Mouse (Mus musculus): ENCODE results near the gene Arhgef10l. TPM values are rescaled to one million over a fixed set of nuclear protein-coding genes. Genes with fewer than 3 reads are reported as not detected.

Arhgef10l gene
- polyA plus RNA-seq, 1 experiment from 2014 or later = 15.0 TPM

- Histone ChIP-seq H3K27ac (ENCODE audit: low read depth, low read length) (no peak overlapping the region), H3K4me1 (ENCODE audit: control insufficient read depth, insufficient read depth, low read length) (peaks cover 16% of the 10 kb centered on the region), H3K9me3 (replicated peaks; ENCODE audit: control insufficient read depth, low read length) (no peaks in the 10 kb centered on the region), H3K9ac (ENCODE audit: low read length) (no peak overlapping the region), H3K4me2 (ENCODE audit: low read length) (no peak overlapping the region), H3K4me3 (ENCODE audit: low read depth, low read length) (no peak overlapping the region), H3K36me3 (ENCODE audit: control insufficient read depth, insufficient read depth, low read length) (no peaks in the 10 kb centered on the region), H3K27me3 (replicated peaks; ENCODE audit: control insufficient read depth, insufficient read depth, low read length) (no peaks in the 10 kb centered on the region)
- ATAC-seq (no peak), DNase-seq (ENCODE audit: low spot score) (no peak)
- 74% methylated on average over 8 of the region's 8 CpGs for WGBS
Measured at GRCm38 (mm10) chr4:140654798-140655197, 11.0 kb downstream of the Arhgef10l start.

- no peak for DNase-seq (ENCODE audit: low spot score)
- H3K36me3 ChIP-seq (ENCODE audit: control insufficient read depth, insufficient read depth, low read length) = no peaks in the 10 kb centered on the region
- no peak overlapping the region for H3K9ac ChIP-seq (ENCODE audit: low read length)
- no peak for ATAC-seq
- no peak overlapping the region for H3K27ac ChIP-seq (ENCODE audit: low read depth, low read length)
- 50% methylated on average over 14 of the region's 14 CpGs for WGBS
- no peaks in the 10 kb centered on the region for H3K9me3 ChIP-seq (replicated peaks; ENCODE audit: control insufficient read depth, low read length)
- H3K4me3 ChIP-seq (ENCODE audit: low read depth, low read length) = no peak overlapping the region
- H3K4me1 ChIP-seq (ENCODE audit: control insufficient read depth, insufficient read depth, low read length) = peaks cover 23% of the 10 kb centered on the region
- no peak overlapping the region for H3K4me2 ChIP-seq (ENCODE audit: low read length)
- H3K27me3 ChIP-seq (replicated peaks; ENCODE audit: control insufficient read depth, insufficient read depth, low read length) = no peaks in the 10 kb centered on the region
Measured at GRCm38 (mm10) chr4:140653835-140654583, 11.8 kb downstream of the Arhgef10l start.

GRCm38 (mm10) chr4:140649731-140650130 lies 16.1 kb downstream of the Arhgef10l start:
- no peak overlapping the region; the same call in 1 of the 2 replicates for H3K9ac ChIP-seq (ENCODE audit: low read length)

GRCm38 (mm10) chr4:140649207-140649591 lies 16.6 kb downstream of the Arhgef10l start:
- H3K36me3 ChIP-seq (ENCODE audit: control insufficient read depth, insufficient read depth, low read length) = peaks cover 11% of the 10 kb centered on the region
- peak overlapping the region; percentile 63 for H3K4me3 ChIP-seq (ENCODE audit: low read depth, low read length)
- no peaks in the 10 kb centered on the region for H3K9me3 ChIP-seq (replicated peaks; ENCODE audit: control insufficient read depth, low read length)
- H3K4me1 ChIP-seq (ENCODE audit: control insufficient read depth, insufficient read depth, low read length) = peaks cover 23% of the 10 kb centered on the region
- H3K27me3 ChIP-seq (replicated peaks; ENCODE audit: control insufficient read depth, insufficient read depth, low read length) = no peaks in the 10 kb centered on the region
- peak overlapping the region; percentile 96 for H3K27ac ChIP-seq (ENCODE audit: low read depth, low read length)
- H3K4me2 ChIP-seq (ENCODE audit: low read length) = peak overlapping the region; percentile 75
- ATAC-seq (peak; percentile 45), DNase-seq (ENCODE audit: low spot score) (peak; percentile 68)
- WGBS = 8% methylated on average over 9 of the region's 9 CpGs
- peak overlapping the region; percentile 96 for H3K9ac ChIP-seq (ENCODE audit: low read length)

More at GRCm38 (mm10) chr4:140649731-140650130, 16.1 kb downstream of the Arhgef10l start:
- no peak for DNase-seq (ENCODE audit: low spot score)
- 42% methylated on average over 1 of the region's 1 CpGs for WGBS
- H3K4me1 ChIP-seq (ENCODE audit: control insufficient read depth, insufficient read depth, low read length) = peaks cover 20% of the 10 kb centered on the region
- peak overlapping the region; percentile 75 for H3K4me2 ChIP-seq (ENCODE audit: low read length)
- H3K27me3 ChIP-seq (replicated peaks; ENCODE audit: control insufficient read depth, insufficient read depth, low read length) = no peaks in the 10 kb centered on the region
- H3K27ac ChIP-seq (ENCODE audit: low read depth, low read length) = no peak overlapping the region
- ATAC-seq = 0 out of 2 replicates have a peak, but pooled peaks have one; percentile 1
- H3K9me3 ChIP-seq (replicated peaks; ENCODE audit: control insufficient read depth, low read length) = no peaks in the 10 kb centered on the region
- no peak overlapping the region for H3K4me3 ChIP-seq (ENCODE audit: low read depth, low read length)
- peaks cover 11% of the 10 kb centered on the region for H3K36me3 ChIP-seq (ENCODE audit: control insufficient read depth, insufficient read depth, low read length)

GRCm38 (mm10) chr4:140648443-140649206 lies 17.2 kb downstream of the Arhgef10l start:
- Histone ChIP-seq H3K27ac (ENCODE audit: low read depth, low read length) (peak overlapping the region; percentile 96), H3K36me3 (ENCODE audit: control insufficient read depth, insufficient read depth, low read length) (peaks cover 11% of the 10 kb centered on the region), H3K4me1 (ENCODE audit: control insufficient read depth, insufficient read depth, low read length) (peaks cover 26% of the 10 kb centered on the region), H3K27me3 (replicated peaks; ENCODE audit: control insufficient read depth, insufficient read depth, low read length) (no peaks in the 10 kb centered on the region), H3K9ac (ENCODE audit: low read length) (peak overlapping the region; percentile 96), H3K4me2 (ENCODE audit: low read length) (peak overlapping the region; percentile 75), H3K9me3 (replicated peaks; ENCODE audit: control insufficient read depth, low read length) (no peaks in the 10 kb centered on the region), H3K4me3 (ENCODE audit: low read depth, low read length) (peak overlapping the region; percentile 63)
- ATAC-seq = peak; percentile 64
- WGBS = under 1% methylated on average over 38 of the region's 50 CpGs
- DNase-seq (ENCODE audit: low spot score) = peak; percentile 61

GRCm38 (mm10) chr4:140647711-140648421 lies 17.9 kb downstream of the Arhgef10l start:
- Histone ChIP-seq H3K36me3 (ENCODE audit: control insufficient read depth, insufficient read depth, low read length) (peaks cover 11% of the 10 kb centered on the region), H3K27ac (ENCODE audit: low read depth, low read length) (peak overlapping the region; percentile 96), H3K4me3 (ENCODE audit: low read depth, low read length) (peak overlapping the region; percentile 63), H3K4me1 (ENCODE audit: control insufficient read depth, insufficient read depth, low read length) (peaks cover 26% of the 10 kb centered on the region), H3K9ac (ENCODE audit: low read length) (peak overlapping the region; percentile 96), H3K27me3 (replicated peaks; ENCODE audit: control insufficient read depth, insufficient read depth, low read length) (no peaks in the 10 kb centered on the region), H3K9me3 (replicated peaks; ENCODE audit: control insufficient read depth, low read length) (no peaks in the 10 kb centered on the region), H3K4me2 (ENCODE audit: low read length) (peak overlapping the region; percentile 75)
- peak; percentile 71 for DNase-seq (ENCODE audit: low spot score)
- WGBS = 4% methylated on average over 12 of the region's 12 CpGs
- ATAC-seq = peak; percentile 54

- Histone ChIP-seq H3K4me2 (ENCODE audit: low read length) (no peak overlapping the region), H3K9me3 (replicated peaks; ENCODE audit: control insufficient read depth, low read length) (no peaks in the 10 kb centered on the region), H3K4me3 (ENCODE audit: low read depth, low read length) (no peak overlapping the region), H3K36me3 (ENCODE audit: control insufficient read depth, insufficient read depth, low read length) (peaks cover 11% of the 10 kb centered on the region), H3K27me3 (replicated peaks; ENCODE audit: control insufficient read depth, insufficient read depth, low read length) (no peaks in the 10 kb centered on the region), H3K9ac (ENCODE audit: low read length) (no peak overlapping the region), H3K27ac (ENCODE audit: low read depth, low read length) (no peak overlapping the region), H3K4me1 (ENCODE audit: control insufficient read depth, insufficient read depth, low read length) (peaks cover 34% of the 10 kb centered on the region)
- DNase-seq (ENCODE audit: low spot score) (no peak), ATAC-seq (no peak)
- 98% methylated on average over 3 of the region's 3 CpGs for WGBS
Measured at GRCm38 (mm10) chr4:140645638-140646037, 20.2 kb downstream of the Arhgef10l start.

GRCm38 (mm10) chr4:140644701-140645100 lies 21.1 kb downstream of the Arhgef10l start:
- Histone ChIP-seq H3K4me1 (ENCODE audit: control insufficient read depth, insufficient read depth, low read length) (peaks cover 33% of the 10 kb centered on the region), H3K9me3 (replicated peaks; ENCODE audit: control insufficient read depth, low read length) (no peaks in the 10 kb centered on the region), H3K4me2 (ENCODE audit: low read length) (no peak overlapping the region), H3K9ac (ENCODE audit: low read length) (no peak overlapping the region), H3K27me3 (replicated peaks; ENCODE audit: control insufficient read depth, insufficient read depth, low read length) (no peaks in the 10 kb centered on the region), H3K36me3 (ENCODE audit: control insufficient read depth, insufficient read depth, low read length) (peaks cover 11% of the 10 kb centered on the region), H3K4me3 (ENCODE audit: low read depth, low read length) (no peak overlapping the region), H3K27ac (ENCODE audit: low read depth, low read length) (no peak overlapping the region)
- no peak for ATAC-seq
- DNase-seq (ENCODE audit: low spot score) = no peak
- WGBS = 21% methylated on average over 3 of the region's 3 CpGs
